Mouse (Mus musculus) embryo, embryonic 10 days (tissue): ENCODE measurements at regions not wholly inside any gene's neighbourhood (a gene's known extent, or its start where the extent isn't known, plus 50 kb on each side); places are given as distances from the start of the nearest gene placed in this dataset.

ENCODE experiments used
- DNase-seq: peaks from one replicate; pipeline ENCODE4 v3.0.0-alpha.2; 2015; ENCODE audit warnings: low spot score

DNA sequence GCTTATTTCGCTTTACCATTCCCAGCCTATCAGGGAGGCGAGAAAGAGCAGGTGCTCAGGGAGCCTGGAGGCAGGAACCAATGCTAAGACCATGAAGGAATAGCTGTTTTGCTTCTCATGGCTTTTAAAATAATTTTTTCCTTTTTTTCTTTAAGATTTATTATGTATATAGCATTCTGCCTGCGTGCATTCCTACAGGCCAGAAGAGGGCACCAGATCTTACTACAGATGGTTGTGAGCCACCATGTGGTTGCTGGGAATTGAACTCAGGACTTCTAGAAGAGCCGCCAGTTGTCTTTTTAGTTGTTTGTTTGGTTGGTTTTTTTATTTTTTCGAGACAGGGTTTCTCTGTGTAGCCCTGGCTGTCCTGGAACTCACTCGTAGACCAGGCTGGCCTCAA, 113.6 kb upstream of the Armc2 start:
- no peak for DNase-seq

DNA sequence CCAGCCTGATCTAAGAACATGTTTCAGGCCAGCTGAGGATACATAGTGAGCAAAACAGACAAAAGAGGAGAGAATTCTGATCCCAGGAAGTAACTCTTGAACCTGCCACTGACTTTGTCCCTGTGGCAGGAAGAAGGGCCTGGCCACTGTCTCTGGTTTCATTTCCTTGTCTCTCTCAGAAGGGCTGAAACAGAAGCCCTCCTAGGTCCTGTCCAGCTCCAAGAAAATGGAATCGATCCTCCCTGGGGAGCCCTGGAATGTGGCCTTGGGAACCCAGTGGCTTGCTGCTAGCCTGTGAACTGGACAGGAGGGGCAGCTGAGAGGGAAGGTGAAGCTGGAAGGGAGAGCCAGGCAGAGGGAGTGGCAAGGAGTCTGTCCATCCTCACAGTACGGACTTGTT, 113.1 kb upstream of the Armc2 start:
- DNase-seq, result peak; percentile 34

DNA sequence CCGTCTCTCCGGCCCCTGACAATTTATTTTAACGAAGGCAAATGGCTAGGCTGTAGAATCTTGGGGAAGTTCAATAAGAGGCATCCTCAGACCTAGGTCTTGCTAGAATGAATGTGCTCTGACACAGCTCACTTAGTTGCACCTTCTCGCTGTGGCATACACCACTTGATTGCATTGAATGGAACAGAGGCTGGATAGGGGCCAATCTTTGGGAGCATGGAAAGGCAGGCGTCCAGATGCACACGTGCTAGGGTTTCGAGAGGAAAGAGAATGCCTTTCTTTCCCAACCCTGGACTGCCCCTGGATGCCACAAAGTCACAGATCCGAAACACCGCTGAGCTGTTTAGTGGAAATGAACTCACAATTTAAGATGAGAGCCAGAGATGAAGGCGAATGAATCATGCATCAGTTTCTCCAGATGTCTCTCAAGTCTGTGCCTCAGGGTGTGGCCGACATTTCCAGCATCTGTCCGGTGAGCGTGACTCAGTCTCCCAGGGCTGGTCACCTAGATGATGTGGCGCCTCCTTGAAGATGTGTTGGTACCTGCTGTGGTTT, 109.7 kb upstream of the Armc2 start:
- DNase-seq, result no peak

DNA sequence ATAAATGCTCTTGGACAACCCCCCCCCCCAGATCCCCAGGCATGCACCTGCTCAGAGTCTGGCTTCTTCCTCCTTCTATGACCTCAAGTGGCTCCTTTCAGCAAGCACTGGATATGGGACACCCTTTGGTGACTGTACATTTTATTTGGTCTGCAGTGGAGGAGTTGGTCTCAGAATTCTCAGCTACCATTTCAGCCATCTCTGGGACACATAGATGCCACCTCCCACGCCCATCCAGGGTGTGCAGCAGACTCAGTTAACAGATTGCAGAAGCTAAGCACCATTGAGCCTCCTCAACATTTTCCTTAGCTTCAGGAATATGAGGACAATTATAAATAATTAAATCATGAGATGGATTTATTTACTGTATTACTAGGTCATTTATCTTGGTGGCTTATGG, 108.6 kb upstream of the Armc2 start:
- DNase-seq, result no peak

DNA sequence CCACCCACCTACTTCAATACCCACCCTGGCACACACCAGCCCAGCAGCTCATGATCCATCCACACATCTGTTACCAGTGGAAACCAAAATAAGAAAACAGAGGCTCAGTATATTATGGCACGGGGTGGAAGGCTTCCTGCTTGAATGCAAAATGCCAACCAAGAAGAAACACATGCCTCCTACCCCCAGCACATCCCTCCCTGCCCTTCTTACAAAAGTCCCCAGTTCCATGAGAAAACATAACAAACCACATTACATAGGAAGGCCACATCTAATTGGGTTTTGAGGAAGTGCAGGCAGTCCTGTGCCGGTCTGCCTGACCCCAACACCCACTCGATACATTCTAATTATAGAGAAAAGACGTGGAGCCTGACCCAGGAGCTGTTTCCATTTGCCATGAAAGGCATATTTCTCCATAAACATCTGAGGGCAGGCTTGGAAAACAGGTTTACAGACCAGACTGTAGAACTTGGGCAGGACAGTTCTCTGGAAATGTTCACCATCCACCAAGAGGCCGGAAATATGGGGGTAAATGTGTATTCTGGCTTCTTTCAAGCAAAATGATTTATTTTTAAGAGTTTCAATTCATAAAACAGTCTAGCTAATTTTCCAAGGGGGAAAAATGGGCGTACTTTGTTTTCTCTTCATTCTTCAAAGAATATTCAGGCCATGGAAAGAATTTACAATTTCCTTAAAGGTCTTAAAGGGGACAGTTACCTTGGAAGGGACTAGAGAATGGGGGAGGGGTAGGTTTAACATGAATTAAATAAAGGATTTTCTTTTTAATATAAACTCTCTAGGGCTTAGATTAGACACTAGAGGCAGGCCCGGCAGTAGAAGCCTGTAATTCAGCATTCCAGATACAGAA, 104.8 kb upstream of the Armc2 start:
- no peak for DNase-seq

DNA sequence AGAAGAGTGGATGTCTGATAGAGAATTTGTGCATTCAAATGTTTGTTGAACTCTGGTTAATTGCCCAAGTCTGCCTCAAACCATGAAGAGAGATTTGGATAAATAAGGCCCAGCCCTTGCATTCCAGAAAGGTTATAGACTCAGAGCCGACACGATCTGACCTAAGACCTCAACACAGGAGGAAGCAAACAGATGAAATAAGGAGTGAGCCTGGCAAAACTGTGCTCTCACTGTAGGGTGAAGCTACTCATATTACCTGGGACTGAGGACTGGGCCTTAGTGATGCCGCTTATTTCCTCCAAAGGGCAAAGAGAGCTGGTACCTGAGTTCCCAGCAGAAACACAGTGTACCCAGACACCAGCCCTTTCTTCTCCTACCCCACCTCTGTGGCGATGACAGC, 103.7 kb upstream of the Armc2 start:
- DNase-seq, result no peak

DNA sequence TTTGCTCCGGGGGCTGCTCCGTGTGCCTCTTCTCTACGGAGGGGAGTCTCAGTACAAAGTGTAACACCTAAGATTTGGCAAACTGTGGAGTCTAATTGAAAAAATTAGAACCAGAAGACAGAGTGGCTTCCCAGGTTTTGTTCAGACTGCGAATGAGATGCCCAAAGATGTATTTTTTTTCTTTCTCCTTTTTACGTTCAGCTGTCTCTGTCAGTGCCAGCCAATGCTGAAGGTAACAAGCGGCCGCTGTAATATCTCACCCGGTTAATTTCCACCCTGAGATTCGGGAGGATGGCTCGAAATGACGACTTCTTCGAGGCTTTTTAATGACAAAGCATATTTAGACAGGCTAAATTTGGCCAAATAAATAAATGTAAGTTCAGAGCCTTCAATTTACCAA, 101.1 kb upstream of the Armc2 start:
- DNase-seq, result no peak

DNA sequence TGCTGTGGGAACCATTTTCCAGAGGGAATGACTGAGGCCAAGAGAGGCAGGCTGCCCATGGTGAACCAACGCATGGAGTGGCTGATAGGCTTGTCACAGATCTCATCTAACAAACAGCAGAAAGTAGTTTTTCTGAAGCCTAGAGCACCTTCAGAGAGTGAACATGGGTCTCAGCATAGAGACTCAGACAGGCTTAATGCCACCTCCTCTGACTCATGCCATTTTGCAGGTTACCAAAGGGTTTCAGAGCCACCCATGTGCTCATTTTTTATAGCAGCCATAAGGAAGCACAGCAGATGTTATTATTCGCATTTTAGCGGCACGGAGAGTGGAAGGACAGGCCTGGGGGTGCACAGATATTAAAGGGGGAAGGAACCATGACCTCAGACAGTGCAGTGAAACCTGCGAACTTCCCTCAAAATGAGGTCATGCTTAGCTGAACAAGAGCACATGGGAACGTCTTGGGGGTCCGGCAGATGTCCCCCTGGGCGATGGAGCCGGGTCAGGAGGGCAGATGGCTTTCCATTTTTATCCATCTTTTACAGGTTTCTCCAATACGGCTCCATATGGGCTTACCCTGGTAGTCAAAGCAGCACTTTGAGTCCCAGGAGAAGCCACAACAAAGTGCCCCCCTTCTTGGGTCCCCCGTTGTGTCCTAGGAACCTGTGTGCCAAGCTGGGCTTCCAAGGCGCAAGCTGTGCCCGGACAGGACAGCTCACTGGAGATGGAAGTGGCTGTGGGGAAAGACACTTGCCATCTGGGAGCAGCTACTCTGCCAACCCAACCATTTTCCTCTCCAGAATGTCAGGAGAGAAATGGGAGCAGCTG, 100.3 kb upstream of the Armc2 start:
- no peak for DNase-seq

DNA sequence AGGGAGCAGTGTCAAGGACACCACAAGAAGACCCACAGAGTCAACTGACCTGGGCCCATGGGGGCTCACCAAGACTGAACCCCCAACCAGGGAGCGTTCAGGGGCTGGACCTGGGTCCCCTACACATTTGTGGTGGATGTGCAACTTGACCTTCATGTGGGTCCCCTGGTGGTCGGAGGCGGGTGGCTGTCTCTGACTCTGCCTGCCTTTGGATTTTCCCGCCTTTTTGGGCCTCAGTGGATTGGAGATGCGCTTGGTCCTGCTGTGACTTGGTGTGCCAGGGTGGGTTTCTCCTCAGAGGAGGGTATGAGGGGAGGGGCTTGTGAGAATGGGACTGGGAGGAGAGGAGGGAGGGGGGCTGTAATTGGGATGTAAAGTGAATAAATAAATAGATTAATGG, 99.3 kb upstream of the Armc2 start:
- no peak for DNase-seq

DNA sequence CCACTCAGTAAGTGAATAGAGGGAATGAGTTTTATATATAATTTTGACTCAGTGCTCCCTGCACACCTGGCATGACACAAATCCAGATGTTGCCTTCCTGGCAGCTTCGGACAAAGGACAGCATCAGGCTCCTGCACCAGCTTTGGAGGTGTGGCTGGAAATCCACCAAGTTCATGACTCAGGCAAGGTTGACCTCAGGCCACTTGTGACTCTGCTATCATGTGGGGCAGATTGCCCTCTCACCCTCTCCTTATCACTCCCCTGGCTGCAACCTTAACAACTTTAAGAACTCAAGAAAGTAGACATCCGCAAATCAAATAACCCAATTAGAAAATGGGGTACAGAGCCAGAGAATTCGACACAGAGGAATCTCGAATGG, 97.7 kb upstream of the Armc2 start:
- no peak for DNase-seq

DNA sequence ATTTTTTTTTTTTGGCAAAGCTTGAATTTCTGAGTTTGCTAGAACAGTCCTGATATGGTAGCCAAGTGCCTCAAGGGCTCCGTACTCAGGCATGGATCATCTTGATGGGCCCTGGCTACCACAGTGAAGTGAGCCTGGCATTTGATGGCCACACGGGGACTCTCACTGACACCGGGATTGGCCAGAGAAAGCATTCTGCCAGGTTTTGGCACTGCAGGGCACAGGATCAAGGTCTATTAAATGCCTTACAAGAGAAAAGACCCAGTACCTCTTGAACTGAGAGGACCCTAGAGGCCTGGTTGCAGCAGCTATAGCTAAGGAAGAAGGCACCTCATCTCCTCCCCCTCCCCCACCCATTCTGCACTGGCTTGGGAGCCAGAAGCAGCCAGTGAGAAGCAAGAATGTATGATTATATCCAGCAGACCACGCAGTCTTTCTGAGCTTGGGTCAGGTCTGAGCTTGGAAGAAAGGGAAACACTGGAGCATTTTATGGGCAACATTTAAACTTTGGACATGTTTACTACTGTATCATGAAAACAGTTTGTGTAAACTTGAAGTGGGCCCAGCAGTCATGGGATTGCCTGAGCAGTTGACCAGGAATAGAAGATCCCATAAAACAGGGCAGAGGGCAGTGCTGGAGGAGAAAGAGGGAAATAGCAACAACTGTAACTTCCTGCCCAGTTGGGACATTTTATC, 97.1 kb upstream of the Armc2 start:
- no peak for DNase-seq

DNA sequence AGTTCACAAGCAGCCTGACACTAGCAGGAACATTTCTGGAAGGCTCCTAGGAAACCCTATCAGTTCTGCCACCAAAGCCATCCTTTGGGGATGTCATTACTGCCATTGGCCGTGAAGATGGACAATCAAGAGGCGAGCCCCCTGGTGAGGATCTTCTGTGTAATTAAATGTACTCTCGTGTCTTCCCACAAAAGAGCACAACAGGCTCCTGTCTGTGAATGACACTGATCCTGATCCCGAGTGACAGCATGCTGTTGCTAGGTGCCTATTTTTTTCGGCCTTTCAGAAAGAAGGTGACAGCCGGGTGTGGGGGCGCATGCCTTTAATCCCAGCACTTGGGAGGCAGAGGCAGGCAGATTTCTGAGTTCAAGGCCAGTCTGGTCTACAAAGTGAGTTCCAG, 92.5 kb upstream of the Armc2 start:
- DNase-seq, result peak; percentile 15

DNA sequence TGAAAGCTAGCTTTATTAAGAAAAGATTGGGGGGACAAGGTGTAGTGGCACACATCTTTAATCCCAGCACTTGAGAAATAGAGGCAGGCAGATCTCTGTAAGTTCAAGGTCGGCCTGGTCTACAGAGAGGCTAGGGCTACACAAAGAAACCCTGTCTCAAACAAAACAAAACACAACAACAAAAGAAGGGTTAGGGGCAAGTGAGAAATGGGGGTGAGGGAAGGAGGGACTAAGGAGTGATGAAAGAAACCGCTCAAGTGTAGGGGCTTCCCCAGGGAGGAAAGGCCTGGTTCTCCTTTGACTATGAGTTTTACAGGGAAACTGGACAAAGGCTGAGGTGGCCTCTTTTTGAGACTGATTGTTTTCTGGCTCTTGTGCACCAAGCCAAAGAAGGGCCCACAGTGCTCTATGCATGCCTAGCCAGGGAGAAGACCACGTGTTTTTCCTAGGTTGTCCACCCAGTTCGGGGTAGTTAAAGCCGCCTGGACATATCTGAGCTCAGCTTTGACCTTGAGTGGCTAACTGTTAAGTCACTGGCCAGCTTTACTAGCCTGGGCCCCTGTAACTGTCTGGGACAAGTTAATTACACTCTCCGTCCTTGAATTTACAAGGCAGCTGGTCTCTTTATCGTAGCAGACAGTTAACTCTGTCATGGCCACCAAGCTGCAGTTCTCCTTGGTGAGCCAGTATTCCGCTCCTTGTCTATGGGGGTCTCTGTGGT, 90.2 kb upstream of the Armc2 start:
- DNase-seq, result peak; percentile 23

DNA sequence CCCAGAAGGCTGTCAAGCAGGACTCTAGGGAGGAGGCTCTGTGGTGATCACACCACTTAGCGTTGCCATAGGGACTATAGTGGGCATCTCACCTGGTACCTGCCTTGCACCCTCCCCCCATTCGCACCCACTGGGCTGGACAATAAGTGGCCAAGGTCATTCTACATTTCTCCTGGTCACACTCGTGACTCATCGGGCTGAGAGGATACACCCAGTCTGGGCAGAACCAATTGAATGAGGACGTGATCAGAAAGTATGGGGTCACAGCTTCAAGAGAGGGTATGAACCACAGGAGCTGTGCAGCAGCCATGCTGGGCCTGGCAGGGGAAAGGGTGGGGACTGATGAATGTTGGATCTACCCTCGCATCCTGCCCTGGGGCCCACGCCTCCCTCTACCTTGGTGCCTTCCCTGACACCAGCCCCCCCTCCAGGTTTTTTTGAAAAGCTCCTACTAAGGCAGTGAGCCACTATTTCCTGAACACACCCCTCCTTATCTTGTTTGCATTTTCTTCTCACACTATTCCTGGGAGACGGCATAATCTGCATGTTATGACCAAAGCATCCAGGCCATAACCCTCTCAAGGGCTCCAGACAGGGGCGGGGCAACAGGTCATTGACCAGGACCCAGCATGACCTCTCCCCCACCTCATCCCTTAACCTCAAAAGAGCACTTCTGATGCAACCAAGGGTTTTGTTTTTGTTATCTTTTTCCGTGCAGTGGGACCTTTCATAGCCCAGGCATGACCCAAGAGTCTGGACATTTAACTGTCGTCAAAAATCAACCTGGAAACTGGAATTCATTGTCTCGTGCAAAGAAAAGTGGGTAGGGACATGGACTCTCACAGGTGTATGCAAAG, 89.4 kb upstream of the Armc2 start:
- DNase-seq, result no peak

DNA sequence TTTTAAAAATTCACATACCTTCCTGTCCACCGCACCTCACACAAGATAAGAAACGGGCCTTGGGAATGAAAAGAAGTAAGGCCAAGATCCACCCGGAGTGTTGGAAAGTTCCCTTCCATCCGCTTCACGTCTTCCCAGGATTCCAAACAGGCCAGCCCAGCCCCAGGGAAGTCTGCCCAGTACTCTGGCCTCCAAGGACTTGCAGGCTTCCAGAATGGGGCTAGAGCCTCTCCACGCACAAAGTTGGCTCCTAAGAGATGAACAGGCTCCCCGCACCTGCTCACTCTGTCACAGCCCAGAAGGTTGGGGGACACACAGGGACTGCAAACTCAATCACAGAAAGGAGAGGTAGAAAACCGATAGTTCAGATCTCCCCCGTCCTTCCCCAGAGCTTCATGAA, 88.4 kb upstream of the Armc2 start:
- DNase-seq, result no peak

DNA sequence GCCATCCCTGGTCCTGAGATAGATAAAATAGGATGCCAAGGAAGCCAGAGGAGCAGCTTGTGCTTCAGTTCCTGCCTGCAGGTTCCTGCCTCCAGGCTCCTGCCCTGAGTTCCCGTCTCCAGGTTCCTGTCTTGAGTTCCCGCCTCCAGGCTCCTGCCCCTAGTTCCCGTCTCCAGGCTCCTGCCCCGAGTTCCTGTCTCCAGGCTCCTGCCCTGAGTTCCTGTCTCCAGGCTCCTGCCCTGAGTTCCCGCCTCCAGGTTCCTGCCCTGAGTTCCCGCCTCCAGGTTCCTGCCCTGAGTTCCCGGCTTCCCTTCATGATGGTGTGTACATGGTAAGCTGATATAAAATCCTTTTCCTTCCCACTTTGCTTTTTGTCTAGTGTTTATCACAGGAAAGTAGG, 86.8 kb upstream of the Armc2 start:
- DNase-seq, result no peak

DNA sequence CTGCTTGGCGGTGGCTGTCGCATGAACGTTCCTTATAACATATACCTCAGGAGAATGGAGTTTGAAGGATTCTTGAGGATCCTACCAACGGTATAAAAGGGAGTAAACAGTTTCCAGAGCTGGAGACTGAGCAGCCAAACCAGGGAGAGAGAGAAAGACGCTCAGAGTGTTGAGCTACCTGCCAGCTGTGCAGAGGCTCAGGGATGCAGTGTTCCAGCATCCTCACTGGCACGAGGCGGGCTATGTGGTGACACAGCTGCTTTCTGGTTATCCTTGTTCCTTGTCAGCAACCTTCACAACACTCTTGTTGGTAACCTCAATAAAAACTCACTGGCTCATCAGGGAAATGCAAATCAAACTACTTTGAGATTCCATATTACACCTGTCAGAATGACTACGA, 84.1 kb upstream of the Armc2 start:
- DNase-seq, result no peak

DNA sequence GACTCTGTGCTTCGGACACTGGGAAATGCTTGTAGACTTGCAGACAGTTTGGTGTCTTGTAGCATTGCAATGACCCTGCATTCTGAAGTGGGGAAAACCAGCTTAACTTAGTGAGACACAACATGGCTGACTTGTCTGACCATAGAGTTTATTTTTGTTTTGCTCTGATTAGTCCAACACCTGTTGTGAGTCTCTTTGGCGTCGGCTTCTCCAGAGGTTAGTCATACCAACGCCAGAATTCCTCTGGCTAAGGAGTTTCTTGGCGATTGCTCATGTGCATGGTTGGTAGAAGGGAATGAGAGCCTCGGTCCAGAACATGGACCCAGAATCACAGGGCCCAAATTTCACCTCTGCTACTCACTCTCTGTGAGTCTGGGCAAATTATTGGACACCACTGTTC, 82.9 kb upstream of the Armc2 start:
- no peak for DNase-seq

DNA sequence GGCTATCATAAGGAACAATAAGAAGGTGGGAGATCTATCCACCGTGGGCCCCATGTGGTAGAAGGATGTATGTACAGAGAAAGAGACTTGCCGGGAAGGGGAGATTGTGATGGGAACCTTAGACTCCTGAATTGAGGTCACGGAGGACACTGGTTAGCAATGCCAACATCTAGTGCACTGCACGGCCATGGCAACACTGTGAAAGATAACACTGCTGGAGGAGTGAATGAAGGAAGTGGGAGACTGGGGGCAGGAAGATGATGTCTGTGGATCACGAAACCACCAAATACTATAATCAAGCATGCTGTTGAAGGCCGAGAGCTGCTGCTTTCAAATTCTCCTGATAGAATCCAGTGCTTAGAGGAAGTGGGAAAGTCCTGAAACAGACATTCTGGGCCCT, 78.7 kb upstream of the Armc2 start:
- no peak for DNase-seq

DNA sequence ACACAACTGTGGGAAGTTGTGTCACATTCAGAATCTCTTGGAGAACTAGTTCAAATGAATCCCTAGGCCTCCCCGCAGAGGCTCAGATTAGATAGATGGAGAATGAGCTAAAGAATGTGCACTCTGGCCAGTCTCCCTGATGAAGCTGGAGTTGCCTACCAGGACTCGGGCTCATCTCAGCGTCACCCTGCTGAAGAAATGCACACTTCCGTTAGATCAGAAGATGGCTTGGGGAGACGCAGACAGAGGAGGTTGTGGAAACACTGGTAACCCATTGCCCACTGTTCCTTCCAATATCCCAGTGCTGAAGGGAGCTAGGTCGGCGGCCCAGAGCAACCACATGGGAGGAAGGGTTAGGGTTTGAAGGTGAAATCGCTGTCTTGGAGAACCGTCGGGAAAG, 77.7 kb upstream of the Armc2 start:
- DNase-seq, result no peak
